Mouse (Mus musculus): ENCODE measurements around the gene Sag. TPM values are rescaled to one million over a fixed set of nuclear protein-coding genes. Genes with fewer than 3 reads are reported as not detected.

Gene Sag
- polyA plus RNA-seq, 1 experiment, result 0.68 TPM

GRCm38 (mm10) chr1:87828926-87829580 is 25.6 kb downstream of the Sag start:
- Histone ChIP-seq H3K79me3 (ENCODE audit: low read depth) (no peaks in the 10 kb centered on the region), H3K27me3 (ENCODE audit: control insufficient read depth, insufficient read depth, insufficient read length) (no peaks in the 10 kb centered on the region), H3K4me3 (ENCODE audit: insufficient read depth, poor library complexity, severe bottlenecking) (no peak overlapping the region), H3ac (ENCODE audit: control insufficient read depth, insufficient read length, low read depth) (no peak overlapping the region), H3K79me2 (ENCODE audit: control insufficient read depth, insufficient read depth) (no peaks in the 10 kb centered on the region), H3K36me3 (ENCODE audit: control insufficient read depth, insufficient read depth) (no peaks in the 10 kb centered on the region)
- TF ChIP-seq MAX (IDR thresholded peaks at IDR 0.05), result no peak
- TF ChIP-seq CTCF (IDR thresholded peaks at IDR 0.05; ENCODE audit: control insufficient read depth, insufficient read depth, insufficient read length), result no peak
- TF ChIP-seq MYOG (IDR thresholded peaks at IDR 0.05; ENCODE audit: control insufficient read depth, extremely low read depth, insufficient read length), result no peak
- TF ChIP-seq USF1 (IDR thresholded peaks at IDR 0.05; ENCODE audit: low read depth), result no peak
- no peak for TF ChIP-seq MYOD1 (IDR thresholded peaks at IDR 0.05; ENCODE audit: control insufficient read depth, insufficient read length, low read depth)
- TF ChIP-seq FOSL1 (IDR thresholded peaks at IDR 0.05; ENCODE audit: insufficient read depth, low read length, poor library complexity, severe bottlenecking), result no peak
- TF ChIP-seq CEBPB (IDR thresholded peaks at IDR 0.05; ENCODE audit: low read depth), result no peak

- no peak overlapping the region for H3K4me3 ChIP-seq (ENCODE audit: insufficient read depth, poor library complexity, severe bottlenecking)
- no peaks in the 10 kb centered on the region for H3K79me3 ChIP-seq (ENCODE audit: low read depth)
- H3K27me3 ChIP-seq (ENCODE audit: control insufficient read depth, insufficient read depth, insufficient read length), result no peaks in the 10 kb centered on the region
- TF ChIP-seq CTCF (IDR thresholded peaks at IDR 0.05; ENCODE audit: control insufficient read depth, insufficient read depth, insufficient read length), result no peak
- TF ChIP-seq FOSL1 (IDR thresholded peaks at IDR 0.05; ENCODE audit: insufficient read depth, low read length, poor library complexity, severe bottlenecking), result no peak
- TF ChIP-seq MAX (IDR thresholded peaks at IDR 0.05), result no peak
- no peak for TF ChIP-seq CEBPB (IDR thresholded peaks at IDR 0.05; ENCODE audit: low read depth)
- TF ChIP-seq USF1 (IDR thresholded peaks at IDR 0.05; ENCODE audit: low read depth), result no peak
- no peak for TF ChIP-seq MYOD1 (IDR thresholded peaks at IDR 0.05; ENCODE audit: control insufficient read depth, insufficient read length, low read depth)
- no peak for TF ChIP-seq MYOG (IDR thresholded peaks at IDR 0.05; ENCODE audit: control insufficient read depth, extremely low read depth, insufficient read length)
- no peaks in the 10 kb centered on the region for H3K79me2 ChIP-seq (ENCODE audit: control insufficient read depth, insufficient read depth)
- H3K36me3 ChIP-seq (ENCODE audit: control insufficient read depth, insufficient read depth), result no peaks in the 10 kb centered on the region
- no peak overlapping the region for H3ac ChIP-seq (ENCODE audit: control insufficient read depth, insufficient read length, low read depth)
Measured at GRCm38 (mm10) chr1:87829621-87830211, 26.2 kb downstream of the Sag start.

DNA sequence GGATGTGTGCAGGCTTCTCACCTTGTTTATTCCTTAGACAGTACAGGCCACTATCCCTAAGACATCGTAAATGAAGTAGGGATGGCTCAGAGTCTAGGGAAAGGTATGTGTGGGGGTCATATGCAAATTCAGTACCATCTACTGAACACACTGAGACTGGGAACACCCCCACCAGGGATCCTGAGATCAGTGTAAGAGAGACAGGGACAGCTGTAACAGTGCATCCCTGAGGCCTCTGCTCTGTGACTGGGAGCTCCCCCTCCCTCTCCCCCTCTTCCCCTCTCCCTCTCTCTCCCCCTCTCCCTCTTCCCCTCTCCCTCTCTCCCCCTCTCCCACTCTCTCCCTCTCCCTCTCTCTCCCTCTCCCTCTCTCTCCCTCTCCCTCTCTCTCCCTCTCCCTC is 33.0 kb downstream of the Sag start:
- no peak overlapping the region for H3K4me3 ChIP-seq (ENCODE audit: insufficient read depth, poor library complexity, severe bottlenecking)
- no peaks in the 10 kb centered on the region for H3K79me2 ChIP-seq (ENCODE audit: control insufficient read depth, insufficient read depth)
- H3ac ChIP-seq (ENCODE audit: control insufficient read depth, insufficient read length, low read depth), result no peak overlapping the region
- no peaks in the 10 kb centered on the region for H3K36me3 ChIP-seq (ENCODE audit: control insufficient read depth, insufficient read depth)
- H3K27me3 ChIP-seq (ENCODE audit: control insufficient read depth, insufficient read depth, insufficient read length), result no peaks in the 10 kb centered on the region
- H3K79me3 ChIP-seq (ENCODE audit: low read depth), result no peaks in the 10 kb centered on the region
- TF ChIP-seq MAX (IDR thresholded peaks at IDR 0.05) (no peak), MYOD1 (IDR thresholded peaks at IDR 0.05; ENCODE audit: control insufficient read depth, insufficient read length, low read depth) (peak; percentile 32)

GRCm38 (mm10) chr1:87837018-87837417 is 33.5 kb downstream of the Sag start:
- Histone ChIP-seq H3K79me2 (ENCODE audit: control insufficient read depth, insufficient read depth) (no peaks in the 10 kb centered on the region), H3K79me3 (ENCODE audit: low read depth) (no peaks in the 10 kb centered on the region), H3K36me3 (ENCODE audit: control insufficient read depth, insufficient read depth) (no peaks in the 10 kb centered on the region), H3K4me3 (ENCODE audit: insufficient read depth, poor library complexity, severe bottlenecking) (no peak overlapping the region), H3K27me3 (ENCODE audit: control insufficient read depth, insufficient read depth, insufficient read length) (no peaks in the 10 kb centered on the region), H3ac (ENCODE audit: control insufficient read depth, insufficient read length, low read depth) (no peak overlapping the region)
- TF ChIP-seq USF1 (IDR thresholded peaks at IDR 0.05; ENCODE audit: low read depth), result no peak

- H3K4me3 ChIP-seq (ENCODE audit: insufficient read depth, poor library complexity, severe bottlenecking), result no peak overlapping the region
- H3ac ChIP-seq (ENCODE audit: control insufficient read depth, insufficient read length, low read depth), result no peak overlapping the region
- H3K27me3 ChIP-seq (ENCODE audit: control insufficient read depth, insufficient read depth, insufficient read length), result no peaks in the 10 kb centered on the region
- TF ChIP-seq MYOD1 (IDR thresholded peaks at IDR 0.05; ENCODE audit: control insufficient read depth, insufficient read length, low read depth) (peak; percentile 6), MAX (IDR thresholded peaks at IDR 0.05) (peak; percentile 22), FOSL1 (IDR thresholded peaks at IDR 0.05; ENCODE audit: insufficient read depth, low read length, poor library complexity, severe bottlenecking) (no peak), MYOG (IDR thresholded peaks at IDR 0.05; ENCODE audit: control insufficient read depth, extremely low read depth, insufficient read length) (no peak), USF1 (IDR thresholded peaks at IDR 0.05; ENCODE audit: low read depth) (no peak), CEBPB (IDR thresholded peaks at IDR 0.05; ENCODE audit: low read depth) (no peak), CTCF (IDR thresholded peaks at IDR 0.05; ENCODE audit: control insufficient read depth, insufficient read depth, insufficient read length) (no peak)
- no peaks in the 10 kb centered on the region for H3K79me3 ChIP-seq (ENCODE audit: low read depth)
- H3K79me2 ChIP-seq (ENCODE audit: control insufficient read depth, insufficient read depth), result no peaks in the 10 kb centered on the region
- H3K36me3 ChIP-seq (ENCODE audit: control insufficient read depth, insufficient read depth), result no peaks in the 10 kb centered on the region
Measured at GRCm38 (mm10) chr1:87840411-87841208, 37.1 kb downstream of the Sag start.
